Mouse (Mus musculus) forebrain, embryonic 11.5 days (tissue): ENCODE data around the gene Olfr284. TPM values are rescaled to one million over a fixed set of nuclear protein-coding genes. Genes with fewer than 3 reads are reported as not detected.

ENCODE experiments used
- ATAC-seq: fragments of 200-750 bp; cut with Nextera tagmentation; replicated peaks from 2 replicates; pipeline ENCODE4 v1.8.0; 2017; ENCODE audit warnings: moderate TSS enrichment; ENCODE audit not compliant: low FRiP score
- DNase-seq: peaks from one replicate; pipeline ENCODE4 v3.0.0-alpha.2; 2017; ENCODE audit warnings: low spot score
- H3K27ac ChIP-seq: fragments of 300-500 bp; sonication (generic); 2 replicates; pipeline ENCODE4 v1.5.1; 2014; ENCODE audit warnings: low read depth, low read length
- H3K27me3 ChIP-seq: fragments of 300-500 bp; sonication (generic); 2 replicates; pipeline ENCODE4 v1.6.1; 2014; ENCODE audit warnings: mild to moderate bottlenecking, low read length, mixed read lengths; ENCODE audit not compliant: control insufficient read depth, insufficient read depth
- H3K36me3 ChIP-seq: fragments of 300-500 bp; sonication (generic); 2 replicates; pipeline ENCODE4 v1.6.1; 2014; ENCODE audit warnings: mild to moderate bottlenecking, low read length, moderate library complexity, mixed read lengths; ENCODE audit not compliant: control insufficient read depth, insufficient read depth
- H3K4me1 ChIP-seq: fragments of 300-500 bp; sonication (generic); replicated peaks from 2 replicates; pipeline ENCODE4 v1.6.1; 2014; ENCODE audit warnings: low read length, mixed read lengths; ENCODE audit not compliant: control insufficient read depth, insufficient read depth
- H3K4me2 ChIP-seq: fragments of 300-500 bp; sonication (generic); 2 replicates; pipeline ENCODE4 v1.6.1; 2014; ENCODE audit warnings: low read depth, mild to moderate bottlenecking, low read length, moderate library complexity, mixed read lengths; ENCODE audit not compliant: severe bottlenecking
- H3K4me3 ChIP-seq: fragments of 300-500 bp; sonication (generic); 2 replicates; pipeline ENCODE4 v1.5.1; 2014; ENCODE audit warnings: low read depth, low read length
- H3K9ac ChIP-seq: fragments of 300-500 bp; sonication (generic); 2 replicates; pipeline ENCODE4 v1.6.1; 2014; ENCODE audit warnings: low read length
- H3K9me3 ChIP-seq: fragments of 300-500 bp; sonication (generic); 2 replicates; pipeline ENCODE4 v1.6.1; 2016; ENCODE audit warnings: low read length, mixed read lengths; ENCODE audit not compliant: control insufficient read depth
- WGBS: fragments of 180-500 bp; shearing (Covaris S2); extraction: QIAGEN DNeasy Blood & Tissue Kit; methylation state at CpG from one replicate; pipeline ENCODE4 v1.1.7; 2014; 5-methylcytosine and 5-hydroxymethylcytosine counted together
- polyA plus RNA-seq: library from polyadenylated mRNA; unstranded; fragments of >200 nt; fragmentation: Nextera tagmentation; extraction: Ambion mirVana; gene quantifications from 2 replicates; pipeline ENCODE4 v1.2.1, GENCODE M21; 2014

Gene Olfr284
- polyA plus RNA-seq, 1 experiment from 2014 or later = not detected

GRCm38 (mm10) chr15:98293651-98294050, 47.1 kb downstream of the Olfr284 start:
- 91% methylated on average over 8 of the region's 8 CpGs for WGBS
- Histone ChIP-seq H3K4me1 (peaks cover 3% of the 10 kb centered on the region; the same call in 1 of the 2 replicates), H3K9me3 (no peaks in the 10 kb centered on the region), H3K27me3 (no peaks in the 10 kb centered on the region), H3K27ac (no peak overlapping the region), H3K4me2 (no peak overlapping the region), H3K9ac (no peak overlapping the region), H3K4me3 (no peak overlapping the region), H3K36me3 (no peaks in the 10 kb centered on the region)
- ATAC-seq (no peak), DNase-seq (no peak)

Other genes starting within 250 kb of the Olfr284 start
- 42.8 and 46.3 TPM in 2 replicates for gene Pfkm, start 248.4 kb downstream of the Olfr284 start, polyA plus RNA-seq
- gene Senp1, start 247.2 kb downstream of the Olfr284 start, polyA plus RNA-seq = 47.7 and 49.0 TPM in 2 replicates
- gene Asb8, start 175.4 kb downstream of the Olfr284 start, polyA plus RNA-seq = 47.4 and 49.4 TPM in 2 replicates
- gene Ccdc184, start 173.8 kb downstream of the Olfr284 start, polyA plus RNA-seq = 8.7 and 10.1 TPM in 2 replicates
- gene Olfr288, start 145.4 kb downstream of the Olfr284 start, polyA plus RNA-seq = not detected in 2 replicates
- gene Gm44579, start 120.0 kb downstream of the Olfr284 start, polyA plus RNA-seq = not detected in 2 replicates
- gene Olfr287, start 119.9 kb downstream of the Olfr284 start, polyA plus RNA-seq = not detected in 2 replicates
- not detected in 2 replicates for gene Olfr286, start 106.5 kb downstream of the Olfr284 start, polyA plus RNA-seq
- not detected in 2 replicates for gene H1fnt, start 83.7 kb downstream of the Olfr284 start, polyA plus RNA-seq
- 1.2 TPM in 2 replicates for gene Zfp641, start 44.8 kb downstream of the Olfr284 start, polyA plus RNA-seq
- not detected in 2 replicates for gene Olfr285, start 23.6 kb downstream of the Olfr284 start, polyA plus RNA-seq
- gene Olfr283, start 40.0 kb upstream of the Olfr284 start, polyA plus RNA-seq = not detected in 2 replicates
- not detected in 2 replicates for gene Olfr282, start 90.2 kb upstream of the Olfr284 start, polyA plus RNA-seq
- not detected in 2 replicates for gene Olfr281, start 111.6 kb upstream of the Olfr284 start, polyA plus RNA-seq
- not detected in 2 replicates for gene OR5BS1P, start 128.9 kb upstream of the Olfr284 start, polyA plus RNA-seq
- gene Lalba, start 141.7 kb upstream of the Olfr284 start, polyA plus RNA-seq = 0.25 TPM in 1 of 2 replicates, not detected in the other
- gene Olfr279, start 151.4 kb upstream of the Olfr284 start, polyA plus RNA-seq = not detected in 2 replicates
- gene Kansl2, start 193.3 kb upstream of the Olfr284 start, polyA plus RNA-seq = 138 and 152 TPM in 2 replicates
- 62.2 and 67.0 TPM in 2 replicates for gene Ccnt1, start 229.9 kb upstream of the Olfr284 start, polyA plus RNA-seq
- not detected in 2 replicates for gene 4930415O20Rik, start 230.0 kb upstream of the Olfr284 start, polyA plus RNA-seq